Mouse (Mus musculus): Measurements from ENCODE around the gene Cntn5.

Cntn5 gene

GRCm38 (mm10) chr9:9708671-9709070 is 1195.9 kb downstream of the Cntn5 start:
- no peak for DNase-seq (ENCODE audit: extremely low read depth, low read depth)

- DNase-seq (ENCODE audit: extremely low read depth, low read depth): no peak
Measured at GRCm38 (mm10) chr9:9707766-9708165, 1196.8 kb downstream of the Cntn5 start.

GRCm38 (mm10) chr9:9705180-9705579 is 1199.4 kb downstream of the Cntn5 start:
- no peak for DNase-seq (ENCODE audit: extremely low read depth, low read depth)

DNA sequence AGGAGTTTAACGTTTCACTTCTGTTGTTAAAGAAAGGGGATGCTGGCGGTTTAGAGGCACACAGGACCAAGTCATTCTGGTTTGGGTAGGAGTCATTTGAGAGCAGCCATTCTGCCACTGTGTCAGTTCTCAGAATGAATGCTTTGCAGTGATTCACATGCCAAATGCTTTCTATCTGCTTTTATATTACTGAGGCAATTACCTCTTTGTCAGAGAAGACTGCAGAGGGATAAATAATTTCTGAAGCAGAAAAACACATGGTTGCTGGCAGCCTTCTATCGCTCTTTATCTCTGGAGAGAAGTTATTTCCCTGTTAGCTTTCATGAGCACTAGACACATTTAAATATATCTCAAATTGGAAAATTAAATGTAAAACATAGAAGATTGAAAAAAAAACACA is 1207.9 kb downstream of the Cntn5 start:
- DNase-seq (ENCODE audit: extremely low read depth, low read depth): no peak

DNA sequence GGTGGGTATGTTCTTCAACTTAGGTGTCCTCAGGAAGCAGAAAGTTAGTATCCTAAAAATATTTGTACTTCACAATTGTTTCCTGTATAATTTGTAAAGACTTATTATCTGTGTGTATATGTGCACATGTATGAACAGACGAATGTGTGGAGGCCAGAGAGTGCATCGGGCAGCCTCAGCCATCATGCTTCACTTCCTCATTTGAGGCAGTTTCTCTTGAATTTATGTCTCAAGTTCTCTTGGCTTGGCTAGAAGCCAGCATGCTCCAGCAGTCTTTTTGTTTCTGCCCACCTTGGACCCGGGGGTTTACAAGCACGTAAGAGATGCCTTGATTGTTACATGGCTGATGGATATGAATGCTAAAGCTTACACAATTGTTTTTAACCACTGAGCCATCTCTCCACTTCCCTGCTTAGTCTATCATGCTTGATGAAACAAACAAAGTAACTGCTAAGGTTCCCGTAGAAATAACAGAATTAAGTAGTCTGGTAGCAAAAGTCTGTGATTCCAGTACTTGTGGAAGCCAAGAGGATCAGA is 1222.2 kb downstream of the Cntn5 start:
- DNase-seq (ENCODE audit: extremely low read depth, low read depth): no peak

GRCm38 (mm10) chr9:9676078-9676477 is 1228.5 kb downstream of the Cntn5 start:
- no peak for DNase-seq (ENCODE audit: extremely low read depth, low read depth)

DNA sequence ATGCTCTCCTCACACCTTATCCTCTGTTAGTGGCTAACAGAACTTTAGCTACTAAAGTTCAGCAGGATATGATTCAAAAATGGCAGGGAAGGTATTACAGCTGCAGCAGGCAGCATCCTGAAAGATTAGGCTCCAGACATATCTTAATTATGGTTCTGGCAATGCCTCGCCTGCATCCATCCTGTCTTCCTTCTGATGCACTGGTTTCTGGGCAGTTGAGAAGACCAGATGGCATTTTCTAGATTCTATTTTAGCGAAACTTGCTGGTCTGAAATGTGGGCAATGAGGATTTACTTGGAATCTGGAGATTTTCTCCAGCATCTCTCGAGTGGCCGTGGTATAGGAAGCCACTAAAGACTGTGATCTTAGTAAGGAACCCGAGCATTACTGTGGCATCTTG is 1230.0 kb downstream of the Cntn5 start:
- DNase-seq (ENCODE audit: extremely low read depth, low read depth): no peak

GRCm38 (mm10) chr9:9673277-9674049 is 1231.1 kb downstream of the Cntn5 start:
- DNase-seq (ENCODE audit: extremely low read depth, low read depth): no peak

DNA sequence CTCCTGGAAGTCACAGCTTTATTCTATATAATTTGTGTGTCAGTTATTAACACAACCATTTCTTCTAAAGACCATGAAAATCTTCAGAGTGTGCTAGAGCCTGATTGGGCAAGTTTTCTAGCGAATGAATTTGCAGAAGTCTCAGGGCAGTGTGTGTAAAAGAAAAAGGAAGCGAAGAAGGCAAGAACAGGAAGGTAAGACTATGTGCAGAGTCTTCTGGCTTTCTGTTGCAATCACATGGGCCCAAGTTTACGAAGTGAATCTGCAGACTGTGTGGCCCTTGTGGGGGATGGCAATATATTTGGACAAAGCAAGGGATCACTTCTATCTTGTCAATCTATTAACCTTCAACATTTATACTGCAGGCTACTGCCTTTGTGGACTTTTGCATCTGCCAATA is 1251.1 kb downstream of the Cntn5 start:
- no peak for DNase-seq (ENCODE audit: extremely low read depth, low read depth)

- DNase-seq (ENCODE audit: extremely low read depth, low read depth): no peak
Measured at GRCm38 (mm10) chr9:9647361-9647760, 1257.2 kb downstream of the Cntn5 start.

GRCm38 (mm10) chr9:9646276-9646675 is 1258.3 kb downstream of the Cntn5 start:
- DNase-seq (ENCODE audit: extremely low read depth, low read depth): no peak

Measured in MEL-GATA-1-ER (cell line).